Mouse (Mus musculus): Measurements from ENCODE around the gene Gm17660. TPM values are rescaled to one million over a fixed set of nuclear protein-coding genes. Genes with fewer than 3 reads are reported as not detected.

Gm17660 gene
- polyA plus RNA-seq, 1 experiment from 2014 or later: not detected

GRCm38 (mm10) chr5:104021597-104022378 is 55.6 kb downstream of the Gm17660 start, which contains the start of gene Hsd17b11:
Hsd17b11 (minus strand) TSS chr5:104021919.
- Histone ChIP-seq H3K27ac (ENCODE audit: low read length) (peak within 1 kb of the TSS; percentile 44; the same call in 1 of the 2 replicates), H3K27me3 (ENCODE audit: control insufficient read depth, insufficient read depth, low read depth, low read length) (0 out of 2 replicates have a peak, but pooled peaks cover 4% of the 10 kb centered on the region), H3K9ac (ENCODE audit: low read depth, low read length) (peak within 1 kb of the TSS; percentile 67), H3K9me3 (replicated peaks; ENCODE audit: control insufficient read depth, low read length, poor library complexity, severe bottlenecking) (no peaks in the 10 kb centered on the region), H3K4me3 (ENCODE audit: low read depth, low read length) (peak within 1 kb of the TSS; percentile 47), H3K36me3 (ENCODE audit: control insufficient read depth, insufficient read depth, low read length) (no peaks in the 10 kb centered on the region), H3K4me1 (ENCODE audit: control insufficient read depth, insufficient read depth, low read length) (peaks cover 6% of the 10 kb centered on the region; the same call in 1 of the 2 replicates), H3K4me2 (ENCODE audit: low read length) (peak within 1 kb of the TSS; percentile 80)
- ATAC-seq: peak; percentile 78
- 1% methylated on average over 31 of the region's 31 CpGs for WGBS

Small RNAs within 50 kb of the gene (microRNA-seq; reads per million reads assigned to microRNA genes)
- gene Mir5619: 2.2 reads per million, percentile 8 among the genes with 10 or more reads in this experiment

Other genes with a start within 250 kb of the Gm17660 start
- 49.6 and 49.7 TPM in 2 replicates for gene Klhl8, start 166.3 kb downstream of the Gm17660 start, polyA plus RNA-seq (2015; fragmentation: Nextera tagmentation; extraction: Ambion mirVana)
- gene Hsd17b13, start 100.2 kb downstream of the Gm17660 start, polyA plus RNA-seq (2015; fragmentation: Nextera tagmentation; extraction: Ambion mirVana): not detected in 2 replicates
- gene Hsd17b11, start 55.7 kb downstream of the Gm17660 start, polyA plus RNA-seq (2015; fragmentation: Nextera tagmentation; extraction: Ambion mirVana): 1.9 and 2.6 TPM in 2 replicates
- 59.3 and 60.6 TPM in 2 replicates for gene Nudt9, start 31.3 kb downstream of the Gm17660 start, polyA plus RNA-seq (2015; fragmentation: Nextera tagmentation; extraction: Ambion mirVana)
- gene Sparcl1, start 36.1 kb upstream of the Gm17660 start, polyA plus RNA-seq (2015; fragmentation: Nextera tagmentation; extraction: Ambion mirVana): 163 and 240 TPM in 2 replicates
- gene Dspp, start 93.1 kb upstream of the Gm17660 start, polyA plus RNA-seq (2015; fragmentation: Nextera tagmentation; extraction: Ambion mirVana): not detected in 2 replicates
- gene Dmp1, start 125.0 kb upstream of the Gm17660 start, polyA plus RNA-seq (2015; fragmentation: Nextera tagmentation; extraction: Ambion mirVana): 0.21 and 1.6 TPM in 2 replicates
- gene Ibsp, start 221.6 kb upstream of the Gm17660 start, polyA plus RNA-seq (2015; fragmentation: Nextera tagmentation; extraction: Ambion mirVana): 1.0 and 9.2 TPM in 2 replicates
- gene Mepe, start 247.7 kb upstream of the Gm17660 start, polyA plus RNA-seq (2015; fragmentation: Nextera tagmentation; extraction: Ambion mirVana): not detected in 2 replicates

Data from midbrain, embryonic 16.5 days (tissue).